Mouse (Mus musculus): Measurements from ENCODE around the gene Timm8a1.
"Not testable (repeated sequence)": the region's sequence is repeated elsewhere in the genome, so short reads cannot be mapped to it uniquely, and the experiment has no call there.

Gene Timm8a1

GRCm38 (mm10) chrX:134541145-134541954 is at the start of gene Timm8a1:
Gene Timm8a1, minus strand, starts transcription at chrX:134541865.
- peak; percentile 52 to 56 for DNase-seq (ENCODE audit: low spot score in 2 of 2)

GRCm38 (mm10) chrX:134589836-134590235 is 48.2 kb upstream of the Timm8a1 start:
- no peak for DNase-seq (ENCODE audit: low spot score in 2 of 2)

GRCm38 (mm10) chrX:134588997-134589396 is 47.3 kb upstream of the Timm8a1 start:
- DNase-seq (ENCODE audit: low spot score in 2 of 2) = no peak

- DNase-seq (ENCODE audit: low spot score in 2 of 2) = no peak
Measured at GRCm38 (mm10) chrX:134588261-134588660, 46.6 kb upstream of the Timm8a1 start.

GRCm38 (mm10) chrX:134586447-134586846 is 44.8 kb upstream of the Timm8a1 start:
- DNase-seq (ENCODE audit: low spot score in 2 of 2) = no peak

- peak; percentile 94 to 95 for DNase-seq (ENCODE audit: low spot score in 2 of 2)
Measured at GRCm38 (mm10) chrX:134585103-134586002, 43.7 kb upstream of the Timm8a1 start, which contains the start of gene Rpl36a. Gene Rpl36a, plus strand, starts transcription at chrX:134585654.

- DNase-seq (ENCODE audit: low spot score in 2 of 2) = no peak
Measured at GRCm38 (mm10) chrX:134582888-134583669, 41.4 kb upstream of the Timm8a1 start, which contains the start of gene Btk. Gene Btk, minus strand, starts transcription at chrX:134583570.

GRCm38 (mm10) chrX:134582270-134582669 is 40.6 kb upstream of the Timm8a1 start:
- DNase-seq (ENCODE audit: low spot score in 2 of 2) = no peak

- DNase-seq (ENCODE audit: low spot score in 2 of 2) = no peak
Measured at GRCm38 (mm10) chrX:134580528-134581305, 39.1 kb upstream of the Timm8a1 start.

- no peak for DNase-seq (ENCODE audit: low spot score in 2 of 2)
Measured at GRCm38 (mm10) chrX:134577896-134578295, 36.2 kb upstream of the Timm8a1 start.

- no peak for DNase-seq (ENCODE audit: low spot score in 2 of 2)
Measured at GRCm38 (mm10) chrX:134566536-134567222, 25.0 kb upstream of the Timm8a1 start.

- no peak for DNase-seq (ENCODE audit: low spot score in 2 of 2)
Measured at GRCm38 (mm10) chrX:134564326-134564725, 22.7 kb upstream of the Timm8a1 start.

- no peak for DNase-seq (ENCODE audit: low spot score in 2 of 2)
Measured at GRCm38 (mm10) chrX:134554425-134554824, 12.8 kb upstream of the Timm8a1 start.

- no peak for DNase-seq (ENCODE audit: low spot score in 2 of 2)
Measured at GRCm38 (mm10) chrX:134553326-134553725, 11.7 kb upstream of the Timm8a1 start.

GRCm38 (mm10) chrX:134550903-134551302 is 9.2 kb upstream of the Timm8a1 start:
- DNase-seq (ENCODE audit: low spot score in 2 of 2) = peak in 1 of 2 experiments; percentile 25

GRCm38 (mm10) chrX:134547330-134547729 is 5.7 kb upstream of the Timm8a1 start:
- no peak for DNase-seq (ENCODE audit: low spot score in 2 of 2)

- DNase-seq (ENCODE audit: low spot score in 2 of 2) = no peak
Measured at GRCm38 (mm10) chrX:134541955-134542308, 267 bp upstream of the Timm8a1 start.

GRCm38 (mm10) chrX:134540414-134541135 is 1.1 kb downstream of the Timm8a1 start:
- no peak for DNase-seq (ENCODE audit: low spot score in 2 of 2)

- not testable (repeated sequence) for DNase-seq (ENCODE audit: low spot score in 2 of 2)
Measured at GRCm38 (mm10) chrX:134539795-134540194, 1.9 kb downstream of the Timm8a1 start.

GRCm38 (mm10) chrX:134533346-134533745 is 8.3 kb downstream of the Timm8a1 start:
- DNase-seq (ENCODE audit: low spot score in 2 of 2) = no peak

All from right cerebral cortex, postnatal 10 days (tissue).